Mouse (Mus musculus) frontal cortex, postnatal 25 days (tissue): Measurements from ENCODE around the gene Ppp1cc.

Experiments
- DNase-seq, 2 experiments: peaks; one replicate each; pipeline ENCODE4 v3.0.0; 2022; ENCODE audit warnings: low spot score in 2 of 2

The Ppp1cc gene

GRCm38 (mm10) chr5:122157827-122158381 is at the start of gene Ppp1cc:
Ppp1cc (plus strand) TSS chr5:122158278.
- peak; percentile 73 to 76 for DNase-seq

- DNase-seq, result no peak
Measured at GRCm38 (mm10) chr5:122109325-122110060, 48.6 kb upstream of the Ppp1cc start.

GRCm38 (mm10) chr5:122110625-122111024 is 47.5 kb upstream of the Ppp1cc start:
- no peak for DNase-seq

DNA sequence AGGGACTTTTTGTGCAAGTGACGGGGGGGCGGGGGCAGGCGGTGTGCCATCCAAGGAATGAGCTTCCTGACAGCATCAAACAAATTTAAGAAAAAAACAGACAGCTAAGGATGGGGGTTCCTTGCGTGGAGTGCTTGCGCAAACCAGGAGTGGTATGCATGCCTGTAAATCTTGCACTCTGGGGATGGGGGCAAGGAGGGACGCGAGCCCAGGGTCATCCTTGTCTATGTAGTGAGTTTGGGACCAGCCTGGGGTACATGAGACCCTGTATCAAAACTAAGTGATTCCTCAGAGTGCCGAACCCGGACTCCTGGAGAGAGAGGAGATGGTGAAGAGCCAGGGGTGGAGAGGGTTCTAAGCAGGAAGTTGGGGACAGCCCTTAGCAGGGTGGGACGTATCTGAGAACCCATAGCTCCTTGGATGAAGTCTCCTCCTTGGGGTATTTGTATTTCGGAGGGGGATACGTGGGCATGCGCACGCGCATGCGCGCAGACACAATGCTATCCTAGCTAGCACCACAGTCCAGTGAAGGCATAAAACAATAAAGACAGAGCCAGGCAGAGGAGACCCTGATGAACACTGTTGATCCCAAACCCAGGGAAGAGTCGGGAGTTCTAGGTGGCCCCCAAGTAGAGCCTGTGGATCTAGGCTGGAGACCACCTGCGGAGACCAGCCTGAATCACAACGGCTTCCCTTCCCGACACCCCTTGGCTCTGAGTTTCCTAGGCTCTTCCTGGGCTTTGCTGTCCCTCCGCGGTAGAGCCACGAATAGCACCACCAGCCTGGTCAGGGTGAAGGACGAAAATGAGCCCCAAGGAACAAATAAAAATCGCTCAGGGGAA is 46.8 kb upstream of the Ppp1cc start:
- no peak for DNase-seq

DNA sequence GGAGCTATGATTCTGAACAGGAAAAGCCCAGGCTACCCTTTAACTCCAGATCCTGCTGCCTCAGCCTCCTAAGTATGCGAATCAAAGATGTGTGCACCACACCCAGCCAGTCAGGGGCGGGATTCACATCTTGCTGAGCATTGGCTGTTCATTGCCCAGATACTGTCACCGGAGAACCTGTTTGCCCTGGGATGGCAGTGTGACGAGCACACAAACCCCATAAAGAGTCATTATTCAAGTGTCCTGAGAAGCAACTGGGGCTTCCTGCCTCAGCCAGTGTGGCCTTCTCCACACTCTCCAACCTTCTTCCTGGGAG is 46.2 kb upstream of the Ppp1cc start:
- DNase-seq, result no peak

DNA sequence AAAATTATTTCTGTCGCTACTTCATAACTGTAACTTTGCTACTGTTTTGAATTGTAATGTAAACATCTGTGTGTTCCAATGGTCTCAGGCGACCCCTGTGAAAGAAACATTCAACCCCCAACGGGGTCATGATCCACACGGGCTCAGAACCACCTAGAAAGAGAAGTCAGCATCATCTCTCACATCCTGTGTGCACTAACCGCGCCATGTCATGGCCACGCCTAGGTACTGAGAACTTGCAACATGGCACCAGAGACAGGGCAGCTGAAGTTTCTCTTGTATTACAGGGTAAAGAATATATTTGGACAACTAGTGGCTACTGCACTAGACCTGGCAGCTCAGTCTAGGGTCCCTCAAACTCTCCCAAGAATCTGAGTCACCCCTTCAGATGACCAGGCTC is 44.6 kb upstream of the Ppp1cc start:
- DNase-seq, result no peak

GRCm38 (mm10) chr5:122114176-122114575 is 43.9 kb upstream of the Ppp1cc start:
- peak; percentile 42 to 51 for DNase-seq

DNA sequence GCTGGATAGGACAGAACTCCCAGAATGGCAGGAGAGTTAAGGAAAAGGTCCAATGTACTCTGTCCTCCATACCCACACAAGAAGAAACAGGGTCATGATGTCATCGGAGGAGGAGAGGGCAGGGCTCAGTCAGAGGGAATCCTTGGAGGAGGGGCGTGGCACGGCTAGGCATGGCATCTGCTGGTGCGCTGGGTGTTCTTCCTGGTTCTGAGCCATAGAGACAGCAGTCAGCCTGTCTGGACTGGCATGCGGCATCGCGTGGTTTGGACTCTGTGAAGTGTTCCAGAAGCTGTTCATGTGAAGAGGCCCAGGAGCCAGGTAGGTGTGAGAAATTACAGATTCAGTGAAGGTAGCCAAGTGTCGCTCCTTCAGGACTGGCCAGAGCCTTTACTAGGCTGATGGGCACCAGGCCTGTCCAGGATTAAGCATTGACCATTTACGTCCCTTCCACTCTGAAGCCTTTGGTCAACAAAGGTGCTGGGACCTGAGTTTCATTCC is 42.8 kb upstream of the Ppp1cc start:
- DNase-seq, result no peak

DNA sequence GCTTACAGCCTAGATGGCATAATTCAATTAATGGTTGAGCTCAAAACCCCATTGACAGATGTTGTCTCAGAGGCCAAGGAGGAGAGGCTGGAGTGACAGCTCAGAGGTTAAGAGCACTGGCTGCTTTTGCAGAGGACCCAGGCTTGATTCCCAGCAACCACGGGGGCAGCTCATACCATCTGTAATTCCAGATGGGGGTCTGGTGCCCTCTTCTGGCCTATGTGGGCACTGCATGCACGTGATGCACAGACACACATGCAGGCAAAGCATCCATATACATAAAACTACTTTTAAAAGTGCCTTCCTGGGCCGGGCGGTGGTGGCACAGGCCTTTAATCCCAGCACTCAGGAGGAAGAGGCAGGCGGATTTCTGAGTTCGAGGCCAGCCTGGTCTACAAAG is 41.8 kb upstream of the Ppp1cc start:
- no peak for DNase-seq

DNA sequence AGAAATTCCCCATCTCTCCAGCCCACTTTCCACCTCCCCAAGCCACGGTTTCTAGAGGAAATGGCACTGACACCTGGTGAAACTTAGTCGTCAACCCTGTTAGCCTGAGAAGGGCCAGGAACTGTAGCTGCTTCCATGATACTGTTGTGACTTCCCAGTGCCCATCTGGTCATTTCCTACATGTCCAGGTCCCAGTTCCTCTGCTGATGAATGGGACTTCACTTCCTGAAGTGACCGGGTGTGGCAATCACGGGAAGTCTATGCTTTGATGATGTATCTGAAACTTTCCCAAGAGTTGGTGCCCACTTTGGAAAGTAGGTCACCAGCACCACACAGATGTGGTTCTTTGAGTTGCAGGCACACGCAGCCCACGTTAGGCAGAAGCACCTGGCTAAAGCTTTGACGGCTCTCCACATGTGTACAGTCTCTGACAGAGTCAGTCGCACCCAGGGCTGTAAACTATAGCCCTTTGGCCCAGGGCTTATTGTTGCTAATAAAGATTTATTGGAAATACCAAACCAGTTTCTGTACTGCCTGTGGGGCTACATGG is 32.8 kb upstream of the Ppp1cc start:
- no peak for DNase-seq

- DNase-seq, result peak; percentile 45 to 57
Measured at GRCm38 (mm10) chr5:122129068-122129655, 28.9 kb upstream of the Ppp1cc start.

DNA sequence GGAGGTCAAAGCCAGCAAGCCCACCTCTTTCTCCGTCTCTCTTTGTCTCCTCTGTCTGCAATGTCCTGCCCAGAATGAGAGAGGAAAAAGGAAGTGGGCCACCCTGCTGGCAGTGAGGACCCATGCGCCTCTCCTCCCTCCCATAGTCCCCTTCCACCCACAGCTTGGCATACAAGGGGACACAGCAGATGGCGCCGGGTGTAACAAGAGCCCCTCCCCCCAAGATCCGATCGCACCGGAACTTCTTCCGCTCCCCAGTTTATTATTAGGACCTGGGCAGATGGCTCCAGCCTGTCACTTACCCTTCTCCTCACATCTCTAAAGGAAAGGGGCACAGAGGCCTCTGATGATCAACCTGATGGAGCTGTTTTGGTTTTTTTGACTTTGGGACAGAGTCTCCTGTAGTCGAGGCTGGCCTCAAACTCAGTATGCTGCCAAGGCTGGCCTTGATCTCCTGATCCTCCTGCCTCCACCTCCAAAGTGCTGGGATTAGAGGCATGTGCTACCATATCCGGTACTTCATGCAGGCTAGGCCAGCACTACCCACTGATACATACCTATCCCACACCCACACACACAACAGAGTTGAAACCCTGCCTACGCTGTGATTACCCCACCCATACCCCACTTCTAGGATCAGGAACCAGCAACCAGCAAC is 27.6 kb upstream of the Ppp1cc start:
- no peak for DNase-seq

- DNase-seq, result peak; percentile 73 to 83
Measured at GRCm38 (mm10) chr5:122131076-122132051, 26.7 kb upstream of the Ppp1cc start.

GRCm38 (mm10) chr5:122132167-122133049 is 25.7 kb upstream of the Ppp1cc start:
- no peak for DNase-seq

DNA sequence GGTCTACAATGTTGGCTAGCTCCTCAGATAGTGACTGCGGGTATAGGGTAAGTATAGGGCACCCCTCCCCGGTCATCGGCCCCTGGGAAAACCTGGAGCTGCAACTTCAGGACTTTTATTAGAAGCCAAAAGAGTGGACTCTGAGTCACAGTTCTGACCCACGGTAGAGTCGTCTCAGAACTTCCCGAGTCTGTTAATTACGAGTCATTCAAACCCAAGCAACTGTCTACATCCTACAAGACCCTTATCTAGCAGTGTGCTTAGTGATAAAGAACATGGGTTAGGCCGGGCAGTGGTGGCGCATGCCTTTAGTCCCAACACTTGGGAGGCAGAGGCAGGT is 25.1 kb upstream of the Ppp1cc start:
- DNase-seq, result no peak

- DNase-seq, result no peak
Measured at GRCm38 (mm10) chr5:122134395-122135289, 23.4 kb upstream of the Ppp1cc start.

DNA sequence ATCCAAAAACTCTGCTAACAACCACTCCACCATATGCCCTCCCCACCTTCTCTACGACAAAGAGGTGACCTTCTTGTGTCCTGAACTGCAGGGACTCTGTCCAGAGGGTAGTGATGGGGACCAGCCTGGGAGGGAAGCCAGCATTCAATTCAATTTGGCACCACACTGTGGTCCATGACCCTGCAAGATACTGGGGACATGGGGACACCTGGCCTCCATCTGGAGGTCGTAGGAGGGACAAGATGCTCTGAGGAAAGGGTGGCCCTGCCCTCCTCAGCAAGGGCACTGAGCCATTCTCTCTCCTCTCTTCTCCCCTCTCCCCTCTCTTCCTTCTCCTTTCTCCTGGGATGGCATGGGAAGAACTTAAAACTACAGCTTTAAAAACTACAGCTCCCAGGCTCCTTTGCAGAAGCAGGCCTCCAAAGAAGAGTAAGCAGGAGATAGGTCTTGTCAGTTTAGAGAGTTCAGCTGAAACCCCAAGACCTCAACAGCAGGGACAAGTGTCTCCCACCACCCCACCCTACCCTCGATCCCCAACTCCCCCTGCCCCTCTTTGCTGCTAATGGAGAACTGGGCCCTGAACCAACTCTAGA is 22.7 kb upstream of the Ppp1cc start:
- DNase-seq, result no peak
